In the genomic region with DNA sequence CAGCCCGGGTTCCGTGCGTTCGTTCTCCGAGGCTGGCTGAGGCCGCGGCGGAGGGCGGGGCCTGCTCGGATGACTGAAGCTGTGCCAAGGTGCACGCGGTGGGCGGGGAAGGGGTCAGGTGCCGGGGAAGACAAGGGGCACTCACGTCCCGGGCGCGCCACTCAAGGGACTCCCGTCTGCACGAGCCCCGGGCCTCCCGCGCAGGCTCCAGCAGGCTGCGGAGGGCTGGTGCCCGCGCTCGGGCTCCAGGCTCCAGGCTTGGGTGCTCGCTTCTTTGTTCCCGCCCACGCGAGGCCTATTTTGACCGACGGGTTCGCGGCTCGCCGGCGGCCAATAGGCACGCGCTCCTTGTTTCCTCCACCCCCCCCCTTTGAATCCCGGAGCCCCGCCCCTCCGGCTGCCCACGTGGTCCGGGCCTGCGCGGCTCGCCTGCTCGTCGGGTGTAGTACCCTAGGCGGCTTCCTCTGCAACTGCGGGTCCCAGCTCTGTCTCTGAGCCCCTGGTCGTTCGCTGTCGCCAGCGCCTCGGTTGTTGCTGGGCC, we compare ENCODE assay signal across 8 mouse cellular contexts. TPM values are rescaled to one million over a fixed set of nuclear protein-coding genes. Genes with fewer than 3 reads are reported as not detected.
DNase-seq lines count a peak whose midpoint lies in the region; ATAC-seq and TF ChIP-seq lines count a peak whose summit lies in the region.

A gene (minus strand): TSS at position 63 of the 541 bp plus-strand sequence.
A gene (plus strand): TSS at position 384 of the 541 bp plus-strand sequence.

- intact Hi-C loops in heart, postnatal 25 days (cut with DNase I), result loop anchor here (2.0 to 10.0 kb wide), 3 partner anchors 61 to 787 kb away; a partner anchor contains a TSS

- H3K9ac ChIP-seq in forebrain, embryonic 15.5 days (replicated peaks), result peak within 1 kb of the TSS; percentile 98
- peak within 1 kb of the TSS; percentile 99 for H3K9ac ChIP-seq in lung, embryonic 14.5 days

- H3K4me1 ChIP-seq in forebrain, embryonic 15.5 days, result peaks cover 61% of the 10 kb centered on the region
- H3K4me1 ChIP-seq in lung, embryonic 14.5 days (ENCODE audit: insufficient read depth), result no peaks in the 10 kb centered on the region
- H3K4me1 ChIP-seq in olfactory bulb, adult 2 months (ENCODE audit: control insufficient read depth, insufficient read depth, low read length), result peaks cover 13% of the 10 kb centered on the region
- H3K4me1 ChIP-seq in thymus, adult 2 months (replicated peaks; ENCODE audit: control insufficient read depth, insufficient read depth, low read length), result peaks cover 6% of the 10 kb centered on the region

- H3K27ac ChIP-seq in forebrain, embryonic 15.5 days (replicated peaks), result peak within 1 kb of the TSS; percentile 99
- peak within 1 kb of the TSS; percentile 100 for H3K27ac ChIP-seq in layer of hippocampus, adult 2 months
- H3K27ac ChIP-seq in lung, embryonic 14.5 days (ENCODE audit: low read depth), result peak within 1 kb of the TSS; percentile 99
- peak within 1 kb of the TSS; percentile 99 for H3K27ac ChIP-seq in olfactory bulb, adult 2 months (ENCODE audit: insufficient read depth, low read depth, low read length)
- H3K27ac ChIP-seq in thymus, adult 2 months (ENCODE audit: control insufficient read depth, insufficient read depth, low read length), result peak within 1 kb of the TSS; percentile 49

- DNase-seq in ES-CJ7 (ENCODE audit: low read depth, low spot score), result peak; percentile 91
- peak; percentile 93 for DNase-seq in cerebellum, adult 11 months
- peak; percentile 88 for DNase-seq in heart, postnatal 25 days (ENCODE audit: low spot score)
- peak; percentile 93 to 94 for DNase-seq in layer of hippocampus, adult 2 months (ENCODE audit: low spot score in 2 of 2)
- peak; percentile 97 for DNase-seq in lung, embryonic 14.5 days
- peak; percentile 92 for DNase-seq in thymus, adult 2 months

- peak within 1 kb of the TSS; percentile 87 for H3K4me3 ChIP-seq in forebrain, embryonic 15.5 days
- H3K4me3 ChIP-seq in layer of hippocampus, adult 2 months, result peak within 1 kb of the TSS; percentile 95
- H3K4me3 ChIP-seq in lung, embryonic 14.5 days (ENCODE audit: low read depth, low read length), result peak within 1 kb of the TSS; percentile 96
- H3K4me3 ChIP-seq in olfactory bulb, adult 2 months (ENCODE audit: insufficient read depth, low read depth, low read length), result peak within 1 kb of the TSS; percentile 88
- peak within 1 kb of the TSS; percentile 79 for H3K4me3 ChIP-seq in thymus, adult 2 months (ENCODE audit: control insufficient read depth, insufficient read depth, low read length)

- peaks cover 7% of the 10 kb centered on the region for H3K36me3 ChIP-seq in forebrain, embryonic 15.5 days
- H3K36me3 ChIP-seq in lung, embryonic 14.5 days (ENCODE audit: insufficient read depth), result peaks cover 30% of the 10 kb centered on the region
- peaks cover 16% of the 10 kb centered on the region for H3K36me3 ChIP-seq in thymus, adult 2 months (ENCODE audit: control insufficient read depth, insufficient read depth, low read length)

- H3K4me2 ChIP-seq in forebrain, embryonic 15.5 days (replicated peaks), result peak within 1 kb of the TSS; percentile 74
- peak within 1 kb of the TSS; percentile 91 for H3K4me2 ChIP-seq in lung, embryonic 14.5 days

- H3K9me3 ChIP-seq in forebrain, embryonic 15.5 days, result no peaks in the 10 kb centered on the region
- H3K9me3 ChIP-seq in lung, embryonic 14.5 days (ENCODE audit: low read depth, low read length), result no peaks in the 10 kb centered on the region

- H3K27me3 ChIP-seq in forebrain, embryonic 15.5 days, result no peaks in the 10 kb centered on the region
- no peaks in the 10 kb centered on the region for H3K27me3 ChIP-seq in lung, embryonic 14.5 days (ENCODE audit: insufficient read depth, low read length)
- H3K27me3 ChIP-seq in thymus, adult 2 months (ENCODE audit: control insufficient read depth, insufficient read depth, low read length), result no peaks in the 10 kb centered on the region

- peak; percentile 89 for ATAC-seq in forebrain, embryonic 15.5 days (replicated peaks)
- ATAC-seq in lung, embryonic 14.5 days (ENCODE audit: insufficient read depth), result peak; percentile 87

- WGBS in forebrain, embryonic 15.5 days, result under 1% methylated on average over 55 of the region's 57 CpGs
- under 1% methylated on average over 57 of the region's 57 CpGs for WGBS in lung, embryonic 14.5 days
- under 1% methylated on average over 57 of the region's 57 CpGs for WGBS in olfactory bulb, adult 2 months
- under 1% methylated on average over 57 of the region's 57 CpGs for WGBS in thymus, adult 2 months

- peak; percentile 46 for TF ChIP-seq CTCF in layer of hippocampus, adult 2 months (conservative IDR thresholded peaks at IDR 0.05)
- no peak for TF ChIP-seq CTCF in lung, embryonic 14.5 days (IDR thresholded peaks at IDR 0.05; ENCODE audit: low read depth)
- no peak for TF ChIP-seq CTCF in olfactory bulb, adult 2 months (IDR thresholded peaks at IDR 0.05; ENCODE audit: insufficient read depth, low read depth, low read length)
- TF ChIP-seq CTCF in thymus, adult 2 months (IDR thresholded peaks at IDR 0.05; ENCODE audit: borderline replicate concordance, control insufficient read depth, extremely low read depth, insufficient read depth, low read length, poor library complexity), result no peak; the same call in 1 of the 2 replicates

- peak; percentile 82 for TF ChIP-seq POLR2A in olfactory bulb, adult 2 months (IDR thresholded peaks at IDR 0.05; ENCODE audit: insufficient read depth, low read depth, low read length)
- TF ChIP-seq POLR2A in thymus, adult 2 months (IDR thresholded peaks at IDR 0.05; ENCODE audit: control insufficient read depth, extremely low read depth, insufficient read depth, low read length, poor library complexity), result 0 out of 2 replicates have a peak, but pooled peaks have one; percentile 29

RNA-seq across cellular contexts. Expression of the first gene that starts in this region (rescaled TPM):
- 256 and 258 TPM in 2 replicates for polyA plus RNA-seq in forebrain, embryonic 15.5 days (2015; fragmentation: Nextera tagmentation; extraction: Ambion mirVana)
- total RNA-seq in heart, postnatal 25 days (2021), result 10 to 100 TPM; 53.1 to 63.5 TPM
- 100 to 1,000 TPM; 203 to 216 TPM for total RNA-seq in layer of hippocampus, adult 2 months (2021)
- 200 and 204 TPM in 2 replicates for polyA plus RNA-seq in lung, embryonic 14.5 days (2014; fragmentation: Nextera tagmentation; extraction: Ambion mirVana)
- polyA plus RNA-seq in olfactory bulb, adult 2 months (2012; ENCODE audit: insufficient read depth, insufficient read length, low replicate concordance, missing spikeins), result 543 TPM in 1 of 2 replicates, not detected in the other
- 142 and 148 TPM in 2 replicates for polyA plus RNA-seq in thymus, adult 2 months (2012; rRNA removed)

RNA-seq across cellular contexts. Expression of the second gene that starts in this region (rescaled TPM):
- polyA plus RNA-seq in forebrain, embryonic 15.5 days (2015; fragmentation: Nextera tagmentation; extraction: Ambion mirVana), result 57.6 and 58.3 TPM in 2 replicates
- 1 to 10 TPM; 7.3 to 8.4 TPM for total RNA-seq in heart, postnatal 25 days (2021)
- 10 to 100 TPM; 50.8 to 51.9 TPM for total RNA-seq in layer of hippocampus, adult 2 months (2021)
- 47.9 and 50.8 TPM in 2 replicates for polyA plus RNA-seq in lung, embryonic 14.5 days (2014; fragmentation: Nextera tagmentation; extraction: Ambion mirVana)
- not detected in 2 replicates for polyA plus RNA-seq in olfactory bulb, adult 2 months (2012; ENCODE audit: insufficient read depth, insufficient read length, low replicate concordance, missing spikeins)
- 34.2 and 46.3 TPM in 2 replicates for polyA plus RNA-seq in thymus, adult 2 months (2012; rRNA removed)

Comparison
In these comparisons a context has a peak if more than half of its experiments do, and no peak if none do; other contexts are left out.
1. Peak in every context shown above with its lines: DNase-seq, ATAC-seq, H3K4me3 ChIP-seq and H3K27ac ChIP-seq.
2. RNA of the second gene that starts in this region (total RNA-seq): 50.8 to 51.9 TPM in layer of hippocampus, adult 2 months; 7.3 to 8.4 TPM in heart, postnatal 25 days; every median in the first group is over 4 times any median in the second.
3. H3K27ac ChIP-seq: peak in every context shown above with its lines; median percentile 100 in layer of hippocampus, adult 2 months; 99 in forebrain, embryonic 15.5 days; 99 in lung, embryonic 14.5 days; 99 in olfactory bulb, adult 2 months; 49 in thymus, adult 2 months.